Mouse (Mus musculus): ENCODE results near the gene Pigq.
A peak's percentile ranks its signal among the peaks of the same experiment; 100 is the strongest.

Pigq gene

GRCm38 (mm10) chr17:25944366-25945163 lies at the start of gene Pigq, which contains the start of gene Nhlrc4:
Pigq (minus strand) TSS chr17:25944936.
Nhlrc4 (minus strand) TSS chr17:25944961.
- DNase-seq (ENCODE audit: low read depth, low spot score) = no peak

GRCm38 (mm10) chr17:25993489-25993888 lies 48.8 kb upstream of the Pigq start:
- no peak for DNase-seq (ENCODE audit: low read depth, low spot score)

GRCm38 (mm10) chr17:25992274-25992673 lies 47.5 kb upstream of the Pigq start:
- DNase-seq (ENCODE audit: low read depth, low spot score) = no peak

- no peak for DNase-seq (ENCODE audit: low read depth, low spot score)
These were observed 45.6 kb upstream of the Pigq start for GRCm38 (mm10) chr17:25990331-25990730.

- DNase-seq (ENCODE audit: low read depth, low spot score) = peak; percentile 95
These were observed 40.9 kb upstream of the Pigq start, which contains the start of gene Capn15 for GRCm38 (mm10) chr17:25985306-25986294. Capn15 (minus strand) TSS chr17:25985796.

GRCm38 (mm10) chr17:25984556-25985305 lies 40.0 kb upstream of the Pigq start:
- peak; percentile 41 for DNase-seq (ENCODE audit: low read depth, low spot score)

- no peak for DNase-seq (ENCODE audit: low read depth, low spot score)
These were observed 39.3 kb upstream of the Pigq start for GRCm38 (mm10) chr17:25984066-25984465.

- DNase-seq (ENCODE audit: low read depth, low spot score) = no peak
These were observed 38.2 kb upstream of the Pigq start for GRCm38 (mm10) chr17:25982913-25983312.

- no peak for DNase-seq (ENCODE audit: low read depth, low spot score)
These were observed 36.1 kb upstream of the Pigq start for GRCm38 (mm10) chr17:25980854-25981253.

- no peak for DNase-seq (ENCODE audit: low read depth, low spot score)
These were observed 35.3 kb upstream of the Pigq start for GRCm38 (mm10) chr17:25979829-25980738.

- DNase-seq (ENCODE audit: low read depth, low spot score) = peak; percentile 84
These were observed 26.4 kb upstream of the Pigq start for GRCm38 (mm10) chr17:25970954-25971707.

- peak; percentile 28 for DNase-seq (ENCODE audit: low read depth, low spot score)
These were observed 25.7 kb upstream of the Pigq start for GRCm38 (mm10) chr17:25970448-25970847.

- no peak for DNase-seq (ENCODE audit: low read depth, low spot score)
These were observed 23.4 kb upstream of the Pigq start for GRCm38 (mm10) chr17:25968176-25968575.

- no peak for DNase-seq (ENCODE audit: low read depth, low spot score)
These were observed 22.9 kb upstream of the Pigq start for GRCm38 (mm10) chr17:25967652-25968051.

GRCm38 (mm10) chr17:25964271-25964670 lies 19.5 kb upstream of the Pigq start:
- DNase-seq (ENCODE audit: low read depth, low spot score) = no peak

GRCm38 (mm10) chr17:25962413-25962905 lies 17.7 kb upstream of the Pigq start:
- no peak for DNase-seq (ENCODE audit: low read depth, low spot score)

- DNase-seq (ENCODE audit: low read depth, low spot score) = no peak
These were observed 16.8 kb upstream of the Pigq start for GRCm38 (mm10) chr17:25961566-25961965.

GRCm38 (mm10) chr17:25959630-25960467 lies 15.1 kb upstream of the Pigq start:
- no peak for DNase-seq (ENCODE audit: low read depth, low spot score)
